Mouse (Mus musculus): ENCODE results near the gene Gtf2h4.

The Gtf2h4 gene

DNA sequence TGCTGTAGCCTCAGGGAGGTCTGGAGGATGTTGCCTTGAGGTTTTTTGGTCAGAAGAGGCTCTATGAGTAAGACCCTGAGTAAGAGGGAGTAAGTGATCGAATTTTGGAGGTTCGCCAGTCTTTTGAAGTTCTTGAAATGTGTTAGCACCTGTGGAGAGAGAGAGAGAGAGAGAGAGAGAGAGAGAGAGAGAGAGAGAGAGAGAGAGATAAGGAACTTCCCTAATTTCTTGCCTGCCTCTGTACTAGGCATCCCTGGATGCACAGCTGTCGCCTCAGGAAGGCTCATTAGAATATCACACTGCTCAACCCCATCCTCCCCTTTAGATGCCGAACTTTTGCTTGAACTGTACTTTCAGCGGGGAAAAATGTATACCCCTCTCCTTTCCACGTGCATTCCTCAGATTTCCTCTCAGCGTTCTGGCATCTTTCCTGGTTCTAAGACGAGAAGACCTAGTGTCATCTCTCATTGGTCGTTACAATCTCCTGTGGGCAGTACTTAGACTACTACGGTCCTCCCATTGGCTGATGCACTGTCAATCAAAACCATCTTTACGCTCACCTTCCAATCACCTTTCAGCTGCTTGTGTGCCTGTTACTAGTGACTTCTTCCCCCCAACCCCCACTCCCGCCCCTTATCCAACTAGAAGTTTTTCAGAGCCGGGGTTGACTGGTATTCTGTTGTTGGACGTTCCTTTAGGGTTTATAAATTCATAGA lies 34.9 kb downstream of the Gtf2h4 start:
- peak; percentile 74 for DNase-seq (ENCODE audit: inconsistent ontology term)

- peak; percentile 45 for DNase-seq (ENCODE audit: inconsistent ontology term)
Measured at GRCm38 (mm10) chr17:35636363-35636762, 37.2 kb downstream of the Gtf2h4 start.

DNA sequence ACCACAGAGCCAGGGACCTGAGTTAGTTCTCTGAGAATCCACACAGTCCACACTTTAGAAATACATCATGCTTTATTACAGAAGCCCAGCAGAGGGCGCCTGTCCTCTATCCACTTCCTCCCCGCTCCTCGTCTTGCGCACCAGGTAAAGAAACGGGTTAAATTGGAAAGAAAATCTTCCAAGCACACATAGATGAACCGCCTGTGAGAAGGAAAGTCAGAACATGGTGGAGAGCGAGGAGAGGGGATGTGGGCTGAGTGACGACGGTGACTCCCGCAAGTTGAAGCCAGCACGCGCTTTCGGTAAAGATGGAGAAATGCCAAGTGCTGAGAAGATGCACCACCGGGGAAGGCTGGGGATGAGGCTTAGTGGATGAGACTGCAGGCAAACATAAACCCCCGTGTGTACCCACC lies 37.8 kb downstream of the Gtf2h4 start:
- DNase-seq (ENCODE audit: inconsistent ontology term) = peak; percentile 67

GRCm38 (mm10) chr17:35635202-35635601 lies 38.3 kb downstream of the Gtf2h4 start:
- DNase-seq (ENCODE audit: inconsistent ontology term) = no peak

DNA sequence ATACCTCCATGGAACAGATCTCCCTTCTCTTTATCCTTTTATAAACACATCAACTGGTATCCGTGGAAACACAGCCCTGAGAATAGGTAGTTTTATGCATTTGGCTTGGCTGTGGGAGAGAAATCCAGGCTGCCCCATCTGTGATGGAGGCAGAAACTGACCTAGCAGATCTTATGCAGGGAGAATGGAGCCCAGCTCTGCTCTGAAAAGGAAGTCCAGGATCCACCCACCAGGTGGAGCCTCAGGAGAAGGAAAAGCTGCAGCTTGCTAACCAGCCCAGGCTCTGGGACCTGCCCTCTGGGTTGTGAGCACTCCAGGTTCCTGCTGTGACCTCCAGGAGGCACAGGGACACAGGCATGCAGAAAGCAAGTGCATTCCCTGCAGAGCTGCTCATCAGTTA lies 39.5 kb downstream of the Gtf2h4 start:
- peak; percentile 87 for DNase-seq (ENCODE audit: inconsistent ontology term)

DNA sequence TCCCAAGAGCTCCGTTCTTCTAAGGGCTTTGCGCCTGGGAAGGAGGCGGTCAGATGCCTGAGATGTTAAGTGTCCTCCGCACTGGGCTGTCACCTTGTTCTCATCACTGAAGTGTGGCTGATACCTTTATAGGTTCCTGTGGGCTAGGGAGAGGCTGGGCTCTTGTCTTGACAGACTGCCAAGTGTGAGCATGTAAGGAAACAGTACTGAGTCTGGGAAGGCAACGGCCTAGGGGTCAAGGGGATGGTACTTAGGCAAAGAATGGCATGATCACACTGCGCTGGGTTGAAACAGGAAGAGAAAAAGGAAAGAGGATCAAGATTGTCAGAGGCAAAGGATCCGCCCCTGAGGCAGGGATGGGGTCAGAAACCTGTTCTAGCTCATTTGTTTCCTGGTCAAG lies 47.0 kb downstream of the Gtf2h4 start, which contains the start of gene Gm9573:
Gene Gm9573 (minus strand): TSS at position 101 of the 400 bp plus-strand sequence.
- DNase-seq (ENCODE audit: inconsistent ontology term) = no peak
